In genomic region chr12:111653434-111653833, GRCm38 (mm10) we compare ENCODE assay signal across 7 mouse cellular contexts. TPM values are rescaled to one million over a fixed set of nuclear protein-coding genes. Genes with fewer than 3 reads are reported as not detected.
DNase-seq lines count a peak whose midpoint lies in the region; ATAC-seq and TF ChIP-seq lines count a peak whose summit lies in the region.

No protein-coding gene starts in this region.

- H3K27ac ChIP-seq in intestine, embryonic 15.5 days, result no peak overlapping the region
- H3K27ac ChIP-seq in liver, postnatal 0 days (ENCODE audit: low read depth), result no peak overlapping the region

- ATAC-seq in G1E (ENCODE audit: extremely low read depth, insufficient number of reproducible peaks, low FRiP score, poor library complexity, severe bottlenecking), result peak; percentile 40
- ATAC-seq in intestine, embryonic 15.5 days, result peak; percentile 75
- ATAC-seq in liver, postnatal 0 days, result 0 out of 2 replicates have a peak, but pooled peaks have one; percentile 41

- H3K36me3 ChIP-seq in G1E (replicated peaks), result peaks cover 92% of the 10 kb centered on the region
- peaks cover 15% of the 10 kb centered on the region; the same call in 1 of the 2 replicates for H3K36me3 ChIP-seq in intestine, embryonic 15.5 days
- H3K36me3 ChIP-seq in liver, postnatal 0 days (replicated peaks; ENCODE audit: insufficient read depth, low read length), result peaks cover 61% of the 10 kb centered on the region

- TF ChIP-seq EP300 in liver, postnatal 0 days (IDR thresholded peaks at IDR 0.05; ENCODE audit: low read depth), result no peak

- DNase-seq in CD4-positive helper T cell, adult 2 months (ENCODE audit: low read depth, low spot score), result peak; percentile 68
- DNase-seq in G1E (ENCODE audit: low spot score), result peak; percentile 66
- DNase-seq in cerebellum, postnatal 10 days, result peak; percentile 87 to 90
- DNase-seq in frontal cortex, postnatal 36 days (ENCODE audit: low spot score in 2 of 2), result peak; percentile 77 to 88
- DNase-seq in liver, postnatal 0 days, result peak; percentile 71
- DNase-seq in retina, embryonic 14.5 days (ENCODE audit: low spot score), result peak; percentile 92

- H3K4me1 ChIP-seq in G1E (ENCODE audit: insufficient read depth, low read depth, low read length), result no peaks in the 10 kb centered on the region; the same call in 1 of the 2 replicates
- H3K4me1 ChIP-seq in intestine, embryonic 15.5 days (replicated peaks), result no peaks in the 10 kb centered on the region
- H3K4me1 ChIP-seq in liver, postnatal 0 days (ENCODE audit: insufficient read depth), result no peaks in the 10 kb centered on the region

- H3K27me3 ChIP-seq in G1E (ENCODE audit: insufficient read depth, low read length), result no peaks in the 10 kb centered on the region
- no peaks in the 10 kb centered on the region for H3K27me3 ChIP-seq in intestine, embryonic 15.5 days (replicated peaks)
- no peaks in the 10 kb centered on the region for H3K27me3 ChIP-seq in liver, postnatal 0 days (ENCODE audit: insufficient read depth, low read length)

- no peak overlapping the region for H3K4me2 ChIP-seq in intestine, embryonic 15.5 days (replicated peaks)
- no peak overlapping the region for H3K4me2 ChIP-seq in liver, postnatal 0 days (ENCODE audit: low read depth, low read length)

- TF ChIP-seq CTCF in G1E (IDR thresholded peaks at IDR 0.05; ENCODE audit: low read depth, low read length), result peak; percentile 81
- peak; percentile 88 for TF ChIP-seq CTCF in liver, postnatal 0 days (IDR thresholded peaks at IDR 0.05; ENCODE audit: low read depth)

- H3K4me3 ChIP-seq in G1E (ENCODE audit: low read depth, low read length), result no peak overlapping the region
- H3K4me3 ChIP-seq in intestine, embryonic 15.5 days (replicated peaks), result no peak overlapping the region
- H3K4me3 ChIP-seq in liver, postnatal 0 days (ENCODE audit: low read depth, low read length), result no peak overlapping the region

- no peak overlapping the region for H3K9ac ChIP-seq in intestine, embryonic 15.5 days
- H3K9ac ChIP-seq in liver, postnatal 0 days (replicated peaks), result no peak overlapping the region

- no peaks in the 10 kb centered on the region for H3K9me3 ChIP-seq in G1E (replicated peaks)
- no peaks in the 10 kb centered on the region for H3K9me3 ChIP-seq in intestine, embryonic 15.5 days
- H3K9me3 ChIP-seq in liver, postnatal 0 days (ENCODE audit: low read length), result no peaks in the 10 kb centered on the region

- WGBS in intestine, embryonic 15.5 days, result 32% methylated on average over 3 of the region's 3 CpGs
- WGBS in liver, postnatal 0 days (ENCODE audit: insufficient replicate concordance), result 32% methylated on average over 3 of the region's 3 CpGs

RNA-seq across cellular contexts. Expression of gene Ckb, which starts 18.7 kb away (rescaled TPM):
- total RNA-seq in G1E (2014; fragmentation: Nextera tagmentation) (0.83 TPM in 1 of 2 replicates, not detected in the other), G1E (2017) (0.11 TPM in 1 of 2 replicates, not detected in the other)
- not detected in 2 replicates for polyA plus RNA-seq in G1E (2012)
- 765 and 774 TPM in 2 replicates for polyA plus RNA-seq in intestine, embryonic 15.5 days (2015; fragmentation: Nextera tagmentation; extraction: Ambion mirVana)
- 28.1 and 32.7 TPM in 2 replicates for polyA plus RNA-seq in liver, postnatal 0 days (2015; fragmentation: Nextera tagmentation; extraction: Ambion mirVana)

RNA-seq across cellular contexts. Expression of gene Trmt61a, which starts 24.5 kb away (rescaled TPM):
- total RNA-seq in G1E (2014; fragmentation: Nextera tagmentation), result 11.1 and 13.3 TPM in 2 replicates
- total RNA-seq in G1E (2017), result 9.3 and 10.0 TPM in 2 replicates
- 32.5 and 39.8 TPM in 2 replicates for polyA plus RNA-seq in G1E (2012)
- polyA plus RNA-seq in intestine, embryonic 15.5 days (2015; fragmentation: Nextera tagmentation; extraction: Ambion mirVana), result 12.6 and 16.4 TPM in 2 replicates
- polyA plus RNA-seq in liver, postnatal 0 days (2015; fragmentation: Nextera tagmentation; extraction: Ambion mirVana), result 4.3 and 5.7 TPM in 2 replicates

RNA-seq across cellular contexts. Expression of gene Bag5, which starts 59.6 kb away (rescaled TPM):
- total RNA-seq in G1E (2014; fragmentation: Nextera tagmentation) (32.4 and 37.4 TPM in 2 replicates), G1E (2017) (48.5 and 52.8 TPM in 2 replicates)
- polyA plus RNA-seq in G1E (2012), result 18.2 and 20.3 TPM in 2 replicates
- 46.7 and 48.7 TPM in 2 replicates for polyA plus RNA-seq in intestine, embryonic 15.5 days (2015; fragmentation: Nextera tagmentation; extraction: Ambion mirVana)
- polyA plus RNA-seq in liver, postnatal 0 days (2015; fragmentation: Nextera tagmentation; extraction: Ambion mirVana), result 16.7 TPM in 2 replicates

RNA-seq across cellular contexts. Expression of gene Apopt1, which starts 59.6 kb away (rescaled TPM):
- 109 and 121 TPM in 2 replicates for total RNA-seq in G1E (2014; fragmentation: Nextera tagmentation)
- total RNA-seq in G1E (2017), result 68.7 and 71.4 TPM in 2 replicates
- 315 and 317 TPM in 2 replicates for polyA plus RNA-seq in G1E (2012)
- polyA plus RNA-seq in intestine, embryonic 15.5 days (2015; fragmentation: Nextera tagmentation; extraction: Ambion mirVana), result 50.1 and 51.8 TPM in 2 replicates
- polyA plus RNA-seq in liver, postnatal 0 days (2015; fragmentation: Nextera tagmentation; extraction: Ambion mirVana), result 21.5 and 22.1 TPM in 2 replicates

Comparison
In these comparisons a context has a peak if more than half of its experiments do, and no peak if none do; other contexts are left out.
1. RNA of gene Ckb, which starts 18.7 kb away (polyA plus RNA-seq): 765 to 774 TPM in intestine, embryonic 15.5 days and 28.1 to 32.7 TPM in liver, postnatal 0 days; not detected in G1E; every median in the first group is over 10 times any median in the second.
2. Peak in every context shown above with its lines, with median percentiles within 50 percentile points of each other: DNase-seq and ATAC-seq.